Mouse (Mus musculus): ENCODE results near the gene Grin3b. TPM values are rescaled to one million over a fixed set of nuclear protein-coding genes. Genes with fewer than 3 reads are reported as not detected.

Grin3b gene
- total RNA-seq, 4 experiments from 2014 or later = 0.19 to 0.20 TPM; not detected in 2

- DNase-seq (ENCODE audit: low spot score in 2 of 2) = no peak
These were observed 5.8 kb upstream of the Grin3b start for GRCm38 (mm10) chr10:79964727-79965126.

GRCm38 (mm10) chr10:79965325-79965724 lies 5.2 kb upstream of the Grin3b start:
- DNase-seq (ENCODE audit: low spot score in 2 of 2) = no peak

- DNase-seq (ENCODE audit: low spot score in 2 of 2) = no peak
These were observed 3.6 kb upstream of the Grin3b start for GRCm38 (mm10) chr10:79966886-79967400.

GRCm38 (mm10) chr10:79968181-79968580 lies 2.3 kb upstream of the Grin3b start:
- no peak for DNase-seq (ENCODE audit: low spot score in 2 of 2)

- no peak for DNase-seq (ENCODE audit: low spot score in 2 of 2)
These were observed 1.4 kb upstream of the Grin3b start for GRCm38 (mm10) chr10:79969124-79969568.

- DNase-seq (ENCODE audit: low spot score in 2 of 2) = no peak
These were observed 625 bp downstream of the Grin3b start for GRCm38 (mm10) chr10:79971183-79971497.

- no peak for DNase-seq (ENCODE audit: low spot score in 2 of 2)
These were observed 2.3 kb downstream of the Grin3b start for GRCm38 (mm10) chr10:79972831-79973230.

- no peak for DNase-seq (ENCODE audit: low spot score in 2 of 2)
These were observed 3.6 kb downstream of the Grin3b start for GRCm38 (mm10) chr10:79974087-79974486.

GRCm38 (mm10) chr10:79974668-79975067 lies 4.2 kb downstream of the Grin3b start:
- DNase-seq (ENCODE audit: low spot score in 2 of 2) = no peak

GRCm38 (mm10) chr10:79976071-79976721 lies 5.7 kb downstream of the Grin3b start:
- DNase-seq (ENCODE audit: low spot score in 2 of 2) = no peak

GRCm38 (mm10) chr10:79976722-79977107 lies 6.2 kb downstream of the Grin3b start:
- no peak for DNase-seq (ENCODE audit: low spot score in 2 of 2)

GRCm38 (mm10) chr10:79977324-79977723 lies 6.8 kb downstream of the Grin3b start:
- DNase-seq (ENCODE audit: low spot score in 2 of 2) = no peak

GRCm38 (mm10) chr10:79978061-79978460 lies 7.5 kb downstream of the Grin3b start:
- DNase-seq (ENCODE audit: low spot score in 2 of 2) = no peak

GRCm38 (mm10) chr10:79979401-79980155 lies 9.1 kb downstream of the Grin3b start:
- DNase-seq (ENCODE audit: low spot score in 2 of 2) = no peak

- DNase-seq (ENCODE audit: low spot score in 2 of 2) = no peak
These were observed 12.7 kb downstream of the Grin3b start for GRCm38 (mm10) chr10:79983205-79983604.

- peak; percentile 65 to 67 for DNase-seq (ENCODE audit: low spot score in 2 of 2)
These were observed 13.2 kb downstream of the Grin3b start for GRCm38 (mm10) chr10:79983670-79984069.

- peak; percentile 69 to 80 for DNase-seq (ENCODE audit: low spot score in 2 of 2)
These were observed 13.8 kb downstream of the Grin3b start, which contains the start of gene Tmem259 for GRCm38 (mm10) chr10:79984195-79984816. Tmem259 (minus strand) TSS chr10:79984330.

GRCm38 (mm10) chr10:79984871-79985270 lies 14.4 kb downstream of the Grin3b start:
- peak; percentile 97 to 98 for DNase-seq (ENCODE audit: low spot score in 2 of 2)

- DNase-seq (ENCODE audit: low spot score in 2 of 2) = peak; percentile 69 to 70
These were observed 15.1 kb downstream of the Grin3b start for GRCm38 (mm10) chr10:79985334-79986231.

- no peak for DNase-seq (ENCODE audit: low spot score in 2 of 2)
These were observed 15.8 kb downstream of the Grin3b start for GRCm38 (mm10) chr10:79986232-79986878.

GRCm38 (mm10) chr10:79986963-79987362 lies 16.4 kb downstream of the Grin3b start:
- peak; percentile 56 to 88 for DNase-seq (ENCODE audit: low spot score in 2 of 2)
